Mouse (Mus musculus): ENCODE measurements around the gene Jpt2. TPM values are rescaled to one million over a fixed set of nuclear protein-coding genes. Genes with fewer than 3 reads are reported as not detected.

The Jpt2 gene
- 82.9 and 97.9 TPM in 2 replicates for polyA plus RNA-seq (2015; fragmentation: Nextera tagmentation; extraction: Ambion mirVana)

DNA sequence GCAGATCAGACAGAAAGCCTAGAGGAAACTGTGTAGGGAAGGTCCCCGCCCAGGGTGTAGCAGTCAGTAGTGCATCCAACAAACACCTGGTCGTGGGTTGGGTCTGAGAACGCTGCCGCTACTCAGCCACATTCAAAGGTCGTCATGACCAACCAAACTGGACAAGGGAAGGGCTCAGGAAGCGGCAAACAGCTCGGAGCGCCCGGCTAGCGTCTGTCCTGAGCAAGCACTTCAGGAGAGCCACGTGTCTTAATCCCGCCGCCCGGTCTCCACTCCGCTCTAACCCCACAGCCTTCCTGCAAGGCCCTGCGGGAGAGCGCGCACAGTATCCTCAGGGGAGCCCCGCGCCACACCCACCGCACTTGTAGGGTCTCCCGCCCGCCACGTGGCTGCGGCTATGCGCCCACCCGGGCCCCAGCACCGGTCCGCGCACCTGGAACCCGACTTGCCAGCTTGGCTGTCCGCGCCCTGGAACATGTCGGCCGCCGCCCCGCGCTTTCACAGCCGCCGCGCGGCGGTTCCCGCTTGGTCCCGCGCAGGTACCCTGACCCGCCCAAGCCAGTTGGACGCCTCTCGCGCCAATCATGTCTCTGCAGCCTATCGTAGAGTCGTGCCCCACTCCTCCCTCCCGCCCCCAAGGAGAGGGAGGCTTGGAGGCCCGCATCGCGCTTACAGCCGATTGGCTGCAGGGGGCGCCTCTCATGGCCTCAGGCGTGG lies at the start of gene Jpt2:
Gene Jpt2, minus strand, starts transcription at position 555 of the 717 bp plus-strand sequence.
- WGBS: 0% methylated on average over 57 of the region's 59 CpGs
- Histone ChIP-seq H3K4me1 (ENCODE audit: control insufficient read depth, insufficient read depth, low read depth, low read length) (peaks cover 10% of the 10 kb centered on the region), H3K27ac (ENCODE audit: low read depth, low read length) (peak within 1 kb of the TSS; percentile 86), H3K4me3 (ENCODE audit: low read length) (peak within 1 kb of the TSS; percentile 89), H3K27me3 (replicated peaks; ENCODE audit: control insufficient read depth, insufficient read depth, low read length) (no peaks in the 10 kb centered on the region), H3K9ac (ENCODE audit: low read depth, low read length) (peak within 1 kb of the TSS; percentile 88), H3K36me3 (ENCODE audit: control insufficient read depth, insufficient read depth, low read length) (peaks cover 24% of the 10 kb centered on the region), H3K9me3 (ENCODE audit: control insufficient read depth, low read length) (no peaks in the 10 kb centered on the region), H3K4me2 (ENCODE audit: low read length) (peak within 1 kb of the TSS; percentile 54)
- peak; percentile 100 for ATAC-seq

DNA sequence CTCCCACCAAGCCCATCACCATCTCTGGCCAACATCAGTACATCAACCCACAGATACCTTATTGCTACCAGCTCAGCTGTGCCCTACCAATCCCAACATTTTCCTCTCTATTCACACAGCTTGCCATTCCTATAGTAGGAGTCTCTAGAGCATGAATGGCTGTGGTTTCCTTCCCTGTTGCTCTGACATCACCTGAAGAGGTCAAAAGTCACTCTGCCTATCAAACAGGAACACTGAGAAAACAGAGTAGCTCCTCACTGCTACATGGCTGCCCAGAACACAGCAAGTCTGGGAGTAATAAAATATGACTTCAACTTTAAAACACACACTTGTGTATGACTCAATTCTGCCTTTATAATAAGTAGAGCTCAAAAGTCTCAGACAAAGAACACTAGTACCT lies 47.0 kb upstream of the Jpt2 start:
- Histone ChIP-seq H3K4me1 (ENCODE audit: control insufficient read depth, insufficient read depth, low read depth, low read length) (no peaks in the 10 kb centered on the region; the same call in 1 of the 2 replicates), H3K27ac (ENCODE audit: low read depth, low read length) (no peak overlapping the region), H3K27me3 (replicated peaks; ENCODE audit: control insufficient read depth, insufficient read depth, low read length) (no peaks in the 10 kb centered on the region), H3K4me2 (ENCODE audit: low read length) (no peak overlapping the region), H3K9me3 (ENCODE audit: control insufficient read depth, low read length) (no peaks in the 10 kb centered on the region), H3K36me3 (ENCODE audit: control insufficient read depth, insufficient read depth, low read length) (peaks cover 13% of the 10 kb centered on the region; the same call in 1 of the 2 replicates), H3K9ac (ENCODE audit: low read depth, low read length) (no peak overlapping the region), H3K4me3 (ENCODE audit: low read length) (no peak overlapping the region)
- ATAC-seq: no peak

DNA sequence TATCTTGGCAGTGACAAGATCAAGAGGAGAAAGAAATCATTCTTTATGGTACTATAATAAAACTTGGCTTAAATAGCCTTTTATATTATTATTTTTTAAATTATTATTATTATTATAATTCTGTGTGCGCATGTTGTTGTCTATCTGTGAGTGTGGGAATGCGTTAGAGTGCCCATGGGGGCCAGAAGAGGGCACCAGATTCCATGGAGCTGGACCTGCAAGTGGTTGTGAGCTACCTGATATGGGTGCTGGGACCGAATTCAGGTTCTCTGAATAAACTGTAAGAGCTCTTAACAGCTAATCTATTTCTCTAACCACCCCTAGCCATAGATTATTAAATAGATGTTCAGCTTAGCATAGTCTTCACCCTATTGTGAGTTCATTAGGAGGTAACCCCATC lies 44.6 kb upstream of the Jpt2 start:
- ATAC-seq: no peak
- no peak overlapping the region for H3K27ac ChIP-seq (ENCODE audit: low read depth, low read length)
- no peak overlapping the region for H3K9ac ChIP-seq (ENCODE audit: low read depth, low read length)
- no peaks in the 10 kb centered on the region for H3K9me3 ChIP-seq (ENCODE audit: control insufficient read depth, low read length)
- no peaks in the 10 kb centered on the region for H3K4me1 ChIP-seq (ENCODE audit: control insufficient read depth, insufficient read depth, low read depth, low read length)
- H3K4me2 ChIP-seq (ENCODE audit: low read length): no peak overlapping the region
- 93% methylated on average over 3 of the region's 3 CpGs for WGBS
- H3K36me3 ChIP-seq (ENCODE audit: control insufficient read depth, insufficient read depth, low read length): peaks cover 8% of the 10 kb centered on the region; the same call in 1 of the 2 replicates
- no peak overlapping the region for H3K4me3 ChIP-seq (ENCODE audit: low read length)
- no peaks in the 10 kb centered on the region for H3K27me3 ChIP-seq (replicated peaks; ENCODE audit: control insufficient read depth, insufficient read depth, low read length)

DNA sequence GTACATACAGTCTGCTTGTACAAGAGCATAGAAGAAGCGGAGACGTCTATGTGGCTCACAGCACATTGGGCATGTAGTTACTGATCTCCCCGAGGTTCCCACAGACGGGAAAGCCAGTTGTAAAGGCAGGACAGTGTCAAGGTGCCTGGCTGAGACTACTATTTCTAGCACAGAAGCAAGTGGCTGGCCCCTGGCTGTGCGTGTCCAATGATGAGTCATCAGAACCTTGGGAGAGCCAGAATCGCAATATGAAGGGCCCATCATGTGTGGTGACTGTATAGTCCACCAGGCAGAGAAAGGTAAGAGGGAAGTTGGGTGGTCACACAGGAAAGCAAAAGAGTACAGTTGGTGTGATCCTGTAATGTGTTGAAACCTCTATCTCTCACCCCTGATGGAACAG lies 34.2 kb upstream of the Jpt2 start:
- H3K9me3 ChIP-seq (ENCODE audit: control insufficient read depth, low read length): no peaks in the 10 kb centered on the region
- H3K27ac ChIP-seq (ENCODE audit: low read depth, low read length): no peak overlapping the region
- H3K9ac ChIP-seq (ENCODE audit: low read depth, low read length): no peak overlapping the region
- ATAC-seq: no peak
- H3K4me1 ChIP-seq (ENCODE audit: control insufficient read depth, insufficient read depth, low read depth, low read length): no peaks in the 10 kb centered on the region
- H3K27me3 ChIP-seq (replicated peaks; ENCODE audit: control insufficient read depth, insufficient read depth, low read length): no peaks in the 10 kb centered on the region
- 96% methylated on average over 6 of the region's 6 CpGs for WGBS
- no peak overlapping the region for H3K4me2 ChIP-seq (ENCODE audit: low read length)
- H3K4me3 ChIP-seq (ENCODE audit: low read length): no peak overlapping the region
- peaks cover 51% of the 10 kb centered on the region for H3K36me3 ChIP-seq (ENCODE audit: control insufficient read depth, insufficient read depth, low read length)

DNA sequence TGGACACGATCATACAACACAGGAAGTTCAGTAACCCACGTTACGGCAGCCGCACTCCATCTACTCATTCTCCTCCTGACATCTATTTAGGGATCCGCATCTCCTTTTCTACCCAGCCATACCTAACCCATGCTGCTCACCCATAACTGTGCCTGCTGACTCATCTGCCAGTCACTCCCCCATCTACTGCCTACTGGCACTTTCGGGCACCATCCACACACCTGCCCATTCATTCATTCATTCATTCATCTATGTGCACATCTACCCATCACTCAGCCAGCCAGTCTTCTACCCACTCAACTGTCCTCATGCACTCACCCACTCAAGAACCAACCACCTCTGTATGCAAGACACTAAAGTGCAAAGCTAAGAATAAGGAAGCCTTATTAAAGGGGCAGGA lies 26.7 kb upstream of the Jpt2 start:
- peaks cover 37% of the 10 kb centered on the region for H3K36me3 ChIP-seq (ENCODE audit: control insufficient read depth, insufficient read depth, low read length)
- WGBS: 92% methylated on average over 6 of the region's 6 CpGs
- H3K27me3 ChIP-seq (replicated peaks; ENCODE audit: control insufficient read depth, insufficient read depth, low read length): no peaks in the 10 kb centered on the region
- H3K9ac ChIP-seq (ENCODE audit: low read depth, low read length): no peak overlapping the region
- no peaks in the 10 kb centered on the region for H3K9me3 ChIP-seq (ENCODE audit: control insufficient read depth, low read length)
- no peak for ATAC-seq
- no peaks in the 10 kb centered on the region for H3K4me1 ChIP-seq (ENCODE audit: control insufficient read depth, insufficient read depth, low read depth, low read length)
- no peak overlapping the region for H3K27ac ChIP-seq (ENCODE audit: low read depth, low read length)
- H3K4me3 ChIP-seq (ENCODE audit: low read length): no peak overlapping the region
- no peak overlapping the region for H3K4me2 ChIP-seq (ENCODE audit: low read length)

DNA sequence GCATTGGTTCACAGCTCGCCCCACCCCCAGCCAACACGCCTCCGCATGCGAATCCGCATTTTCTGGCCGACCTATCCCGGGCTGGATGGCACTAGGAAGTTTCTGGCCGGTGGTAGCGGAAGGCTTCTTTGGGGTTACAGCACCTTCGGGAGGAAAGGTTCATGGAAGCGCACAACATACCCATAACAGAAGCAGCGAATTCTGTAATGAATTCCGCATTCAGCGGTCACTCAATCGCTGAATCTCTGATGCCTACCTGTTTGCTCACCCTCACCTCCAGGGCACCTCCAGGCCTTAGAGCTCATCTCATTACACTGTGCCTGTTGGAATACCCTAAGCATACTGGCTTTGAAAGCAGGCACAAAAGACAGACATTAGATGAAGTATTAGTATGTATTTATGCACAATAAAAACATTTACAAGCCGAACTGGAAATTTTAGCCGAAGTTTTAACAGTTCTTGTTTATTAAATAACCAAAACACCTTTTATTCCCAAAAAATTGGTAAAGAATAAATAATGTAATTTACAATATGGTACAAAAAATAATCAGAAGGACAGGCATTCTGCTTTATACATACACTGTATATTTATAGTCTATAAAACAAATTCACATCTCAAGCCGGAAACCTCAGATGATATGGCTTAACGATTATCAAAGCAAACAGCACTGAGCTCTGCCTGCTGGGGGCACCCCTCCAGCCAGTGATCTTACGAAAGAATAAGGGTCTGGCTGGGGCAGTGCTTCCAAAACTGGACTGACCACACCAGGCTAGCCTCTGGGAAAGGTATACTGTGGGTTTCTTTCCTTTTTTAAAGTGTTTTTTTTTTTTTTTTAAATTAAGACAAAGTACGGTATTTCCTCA lies 595 bp upstream of the Jpt2 start:
- Histone ChIP-seq H3K27me3 (replicated peaks; ENCODE audit: control insufficient read depth, insufficient read depth, low read length) (no peaks in the 10 kb centered on the region), H3K9ac (ENCODE audit: low read depth, low read length) (peak overlapping the region; percentile 29), H3K4me1 (ENCODE audit: control insufficient read depth, insufficient read depth, low read depth, low read length) (peaks cover 10% of the 10 kb centered on the region), H3K4me3 (ENCODE audit: low read length) (peak overlapping the region; percentile 89), H3K27ac (ENCODE audit: low read depth, low read length) (peak overlapping the region; percentile 63; the same call in 1 of the 2 replicates), H3K36me3 (ENCODE audit: control insufficient read depth, insufficient read depth, low read length) (peaks cover 23% of the 10 kb centered on the region), H3K4me2 (ENCODE audit: low read length) (peak overlapping the region; percentile 54), H3K9me3 (ENCODE audit: control insufficient read depth, low read length) (no peaks in the 10 kb centered on the region)
- no peak; the same call in 1 of the 2 replicates for ATAC-seq
- WGBS: 14% methylated on average over 21 of the region's 21 CpGs

DNA sequence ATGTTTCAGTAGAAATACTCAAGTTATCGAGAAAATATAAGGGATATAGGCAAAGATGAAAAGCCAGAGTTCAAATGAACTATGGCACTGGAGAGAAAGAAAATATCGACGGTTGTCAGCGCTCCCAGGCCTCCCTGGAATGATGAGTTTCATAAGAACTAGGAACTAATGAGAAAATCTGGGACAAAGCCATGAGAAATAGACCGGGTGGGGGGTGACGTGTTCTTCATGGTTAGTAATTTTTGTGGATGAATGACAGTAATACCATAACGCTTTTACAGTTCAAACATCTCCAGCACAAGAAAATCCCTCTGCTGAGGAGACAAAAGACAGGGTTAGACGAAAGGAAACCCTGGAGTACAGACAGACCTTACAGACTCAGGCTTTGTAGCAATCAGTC lies 1.1 kb downstream of the Jpt2 start:
- peak overlapping the region; percentile 54 for H3K4me2 ChIP-seq (ENCODE audit: low read length)
- peaks cover 10% of the 10 kb centered on the region for H3K4me1 ChIP-seq (ENCODE audit: control insufficient read depth, insufficient read depth, low read depth, low read length)
- H3K4me3 ChIP-seq (ENCODE audit: low read length): peak overlapping the region; percentile 89
- H3K27me3 ChIP-seq (replicated peaks; ENCODE audit: control insufficient read depth, insufficient read depth, low read length): no peaks in the 10 kb centered on the region
- H3K36me3 ChIP-seq (ENCODE audit: control insufficient read depth, insufficient read depth, low read length): peaks cover 20% of the 10 kb centered on the region
- 34% methylated on average over 8 of the region's 8 CpGs for WGBS
- peak overlapping the region; percentile 88 for H3K9ac ChIP-seq (ENCODE audit: low read depth, low read length)
- no peak overlapping the region for H3K27ac ChIP-seq (ENCODE audit: low read depth, low read length)
- H3K9me3 ChIP-seq (ENCODE audit: control insufficient read depth, low read length): no peaks in the 10 kb centered on the region
- no peak for ATAC-seq

DNA sequence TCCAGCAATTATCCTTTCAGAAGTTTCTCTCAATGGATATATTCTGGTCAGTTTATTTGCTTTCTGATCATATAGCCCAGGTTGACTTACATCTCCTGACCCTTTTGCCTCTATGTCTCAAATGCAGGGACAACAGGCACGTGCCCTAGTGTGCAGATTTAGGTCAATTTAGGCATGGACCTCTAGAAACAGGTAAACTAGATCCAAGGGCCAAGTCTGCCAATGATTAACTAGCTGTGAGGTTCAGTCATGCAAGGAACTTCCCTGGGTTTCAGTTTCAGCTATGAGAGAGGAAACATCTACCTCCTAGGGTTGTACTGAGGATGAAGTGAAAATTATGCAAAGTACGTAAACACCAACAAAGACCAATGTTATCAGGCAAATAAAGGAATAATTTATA lies 7.2 kb downstream of the Jpt2 start:
- ATAC-seq: no peak
- Histone ChIP-seq H3K4me3 (ENCODE audit: low read length) (no peak overlapping the region), H3K4me1 (ENCODE audit: control insufficient read depth, insufficient read depth, low read depth, low read length) (no peaks in the 10 kb centered on the region), H3K9me3 (ENCODE audit: control insufficient read depth, low read length) (no peaks in the 10 kb centered on the region), H3K9ac (ENCODE audit: low read depth, low read length) (no peak overlapping the region), H3K27me3 (replicated peaks; ENCODE audit: control insufficient read depth, insufficient read depth, low read length) (no peaks in the 10 kb centered on the region), H3K36me3 (ENCODE audit: control insufficient read depth, insufficient read depth, low read length) (peaks cover 15% of the 10 kb centered on the region; the same call in 1 of the 2 replicates), H3K4me2 (ENCODE audit: low read length) (no peak overlapping the region), H3K27ac (ENCODE audit: low read depth, low read length) (no peak overlapping the region)
- 95% methylated on average over 2 of the region's 2 CpGs for WGBS

DNA sequence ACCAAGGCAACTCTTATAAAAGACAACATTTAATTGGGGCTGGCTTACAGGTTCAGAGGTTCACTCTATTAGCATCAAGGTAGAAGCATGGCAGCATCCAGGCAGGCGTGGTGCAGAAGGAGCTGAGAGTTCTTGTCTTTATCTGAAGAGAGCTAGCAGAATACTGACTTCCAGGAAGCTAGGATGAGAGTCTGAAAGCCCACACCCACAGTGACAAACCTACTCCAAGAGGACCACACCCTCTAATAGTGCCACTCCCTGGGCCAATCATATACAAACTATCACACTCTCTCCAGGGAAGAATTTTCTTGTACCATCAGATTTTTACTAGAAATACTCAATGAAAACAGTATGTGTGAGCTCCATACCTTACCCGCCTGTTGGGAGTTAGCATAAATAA lies 9.8 kb downstream of the Jpt2 start:
- WGBS: 91% methylated on average over 2 of the region's 2 CpGs
- Histone ChIP-seq H3K4me3 (ENCODE audit: low read length) (no peak overlapping the region), H3K4me1 (ENCODE audit: control insufficient read depth, insufficient read depth, low read depth, low read length) (no peaks in the 10 kb centered on the region), H3K9ac (ENCODE audit: low read depth, low read length) (no peak overlapping the region), H3K4me2 (ENCODE audit: low read length) (no peak overlapping the region), H3K36me3 (ENCODE audit: control insufficient read depth, insufficient read depth, low read length) (peaks cover 36% of the 10 kb centered on the region), H3K9me3 (ENCODE audit: control insufficient read depth, low read length) (no peaks in the 10 kb centered on the region), H3K27ac (ENCODE audit: low read depth, low read length) (no peak overlapping the region), H3K27me3 (replicated peaks; ENCODE audit: control insufficient read depth, insufficient read depth, low read length) (no peaks in the 10 kb centered on the region)
- ATAC-seq: no peak
